Mouse (Mus musculus) Muller cell, postnatal 12 days (primary cell): Measurements from ENCODE around the gene Zfp316.

Experiments
- DNase-seq: peaks from one replicate; pipeline ENCODE4 v3.0.0-alpha.2; 2015; ENCODE audit errors: inconsistent ontology term

Zfp316 gene

DNA sequence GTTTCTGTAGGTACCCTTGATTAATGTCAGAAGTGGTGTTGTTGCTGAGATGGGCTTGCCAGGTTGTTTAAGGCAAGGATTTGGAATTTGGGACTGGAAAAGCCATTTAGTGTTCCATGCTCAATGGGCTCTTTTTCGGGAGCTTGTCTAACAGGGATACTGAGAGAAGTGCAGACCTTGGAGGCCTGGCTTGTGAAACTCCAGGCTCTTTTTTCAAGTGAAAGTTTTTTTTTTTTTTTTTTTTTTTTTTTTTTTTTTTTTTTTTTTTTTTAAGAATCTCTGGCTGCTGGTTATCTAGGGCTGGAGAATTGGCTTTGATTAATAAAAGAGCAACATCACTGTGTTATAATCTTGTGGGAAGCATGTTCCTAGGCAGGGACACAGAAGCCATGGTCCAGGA, 47.5 kb downstream of the Zfp316 start:
- no peak for DNase-seq

DNA sequence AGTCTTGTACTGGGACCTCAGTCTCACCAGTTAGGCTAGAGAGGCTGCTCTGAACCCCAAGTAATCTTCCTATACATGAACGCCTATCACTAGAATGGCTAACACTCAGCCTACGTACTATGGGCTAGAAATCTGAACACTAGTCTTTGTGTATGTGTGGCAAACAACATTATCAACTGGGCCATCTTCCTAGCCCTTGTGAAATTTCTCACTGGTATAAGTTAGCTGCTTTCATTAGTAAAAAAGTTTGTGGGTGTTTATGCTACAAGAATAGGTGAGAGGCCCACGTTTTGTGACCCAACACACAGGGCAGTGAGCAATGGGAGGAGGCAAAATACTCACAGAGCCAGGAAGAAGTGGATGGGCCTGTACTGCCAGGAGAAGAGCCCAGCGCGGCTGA, 48.8 kb downstream of the Zfp316 start:
- DNase-seq: no peak

DNA sequence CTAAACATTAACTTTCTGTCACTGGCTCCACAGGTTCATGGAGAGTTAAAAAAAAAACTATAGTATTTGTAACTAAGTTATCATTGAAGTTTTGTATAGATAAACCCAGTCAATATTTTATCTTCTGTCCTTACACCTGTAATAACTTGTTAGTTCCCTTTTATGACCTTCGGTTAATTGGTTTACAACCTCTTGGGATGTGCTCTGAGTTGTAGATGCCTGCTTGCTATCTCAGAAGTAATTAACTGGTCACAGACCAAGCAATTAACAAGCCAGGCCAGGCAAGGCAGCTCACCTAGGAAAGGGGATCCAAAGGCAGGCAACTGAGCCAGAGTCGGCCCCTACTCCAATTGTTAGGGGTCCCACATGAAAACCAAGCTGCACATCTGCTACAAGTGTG, 56.0 kb downstream of the Zfp316 start:
- no peak for DNase-seq

DNA sequence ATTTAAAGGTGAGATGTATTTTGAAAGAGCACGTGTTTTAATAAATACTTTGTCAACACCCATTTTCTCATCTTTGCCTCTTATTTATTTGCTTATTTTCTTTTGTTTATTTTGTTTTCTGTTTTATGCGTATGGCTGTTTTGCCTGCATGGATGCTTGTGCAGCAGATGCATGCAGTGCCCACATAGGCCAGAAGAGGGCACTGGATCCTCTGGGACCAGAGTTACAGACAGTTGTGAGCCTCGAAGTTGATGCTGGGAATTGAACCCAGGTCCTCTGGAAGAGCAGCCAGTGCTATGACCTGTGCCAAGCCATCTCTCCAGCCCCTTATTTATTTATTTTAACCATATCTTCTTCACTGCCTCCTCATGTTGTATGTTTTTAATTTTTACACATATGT, 64.8 kb downstream of the Zfp316 start:
- no peak for DNase-seq
